Mouse (Mus musculus): Measurements from ENCODE around the gene Pomt2. TPM values are rescaled to one million over a fixed set of nuclear protein-coding genes. Genes with fewer than 3 reads are reported as not detected.
"Not testable (repeated sequence)": the region's sequence is repeated elsewhere in the genome, so short reads cannot be mapped to it uniquely, and the experiment has no call there.

Pomt2 gene
- polyA plus RNA-seq, 1 experiment from 2014 or later: 13.4 TPM

DNA sequence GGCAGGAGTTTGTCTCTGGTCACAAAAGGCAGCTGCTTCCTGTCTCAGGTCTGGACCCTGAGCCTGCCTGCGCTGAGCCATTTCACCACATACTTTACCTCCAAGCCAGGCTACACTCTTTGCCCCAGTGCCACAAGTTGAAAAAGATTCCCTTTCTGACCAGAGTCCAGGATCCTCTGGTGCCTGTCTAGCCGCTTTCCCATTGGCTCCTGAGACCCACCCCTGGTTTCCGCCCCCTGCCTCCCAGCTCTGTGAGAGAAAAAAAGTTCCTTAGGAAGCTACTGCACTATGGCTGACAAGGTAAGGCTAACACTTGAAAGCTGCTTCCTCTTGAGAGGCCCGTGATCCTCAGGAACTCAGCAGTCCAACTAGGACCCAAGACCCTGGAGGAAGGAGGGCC is 9.6 kb upstream of the Pomt2 start:
- Histone ChIP-seq H3K9me3 (ENCODE audit: control insufficient read depth, low read length) (no peaks in the 10 kb centered on the region), H3K4me1 (replicated peaks; ENCODE audit: control insufficient read depth, insufficient read depth, low read length) (no peaks in the 10 kb centered on the region), H3K27me3 (replicated peaks; ENCODE audit: control insufficient read depth, insufficient read depth, low read length) (no peaks in the 10 kb centered on the region), H3K9ac (replicated peaks; ENCODE audit: low read depth, low read length) (no peak overlapping the region), H3K4me3 (replicated peaks; ENCODE audit: low read length) (no peak overlapping the region), H3K36me3 (ENCODE audit: control insufficient read depth, insufficient read depth) (no peaks in the 10 kb centered on the region), H3K27ac (ENCODE audit: low read length) (no peak overlapping the region), H3K4me2 (ENCODE audit: low read length) (no peak overlapping the region)
- WGBS: 61% methylated on average over 4 of the region's 4 CpGs
- no peak for ATAC-seq

DNA sequence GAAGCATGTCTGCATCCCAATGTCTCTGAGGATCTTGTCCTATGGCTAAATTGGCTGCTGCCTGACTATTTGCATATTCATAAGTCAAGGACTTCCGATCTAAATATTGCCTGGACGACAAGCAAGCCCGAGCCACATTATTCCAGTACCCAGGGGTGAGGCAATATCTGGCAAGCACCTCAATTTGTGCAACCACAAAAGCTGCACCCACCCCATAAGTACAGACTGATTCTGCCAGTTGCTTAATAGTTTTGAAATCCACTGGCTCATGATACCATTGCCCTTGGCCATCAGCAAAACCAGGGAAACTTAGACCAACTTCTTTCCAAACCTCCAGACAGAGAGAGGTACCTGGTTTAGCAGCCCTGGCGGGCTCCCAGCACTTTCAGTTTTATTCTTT is 6.7 kb upstream of the Pomt2 start:
- H3K4me2 ChIP-seq (ENCODE audit: low read length); H3K4me3 ChIP-seq (replicated peaks; ENCODE audit: low read length); H3K36me3 ChIP-seq (ENCODE audit: control insufficient read depth, insufficient read depth); H3K9me3 ChIP-seq (ENCODE audit: control insufficient read depth, low read length); ATAC-seq; H3K27me3 ChIP-seq (replicated peaks; ENCODE audit: control insufficient read depth, insufficient read depth, low read length); H3K4me1 ChIP-seq (replicated peaks; ENCODE audit: control insufficient read depth, insufficient read depth, low read length); H3K9ac ChIP-seq (replicated peaks; ENCODE audit: low read depth, low read length); H3K27ac ChIP-seq (ENCODE audit: low read length): not testable (repeated sequence)
- WGBS: 76% methylated on average over 4 of the region's 4 CpGs

DNA sequence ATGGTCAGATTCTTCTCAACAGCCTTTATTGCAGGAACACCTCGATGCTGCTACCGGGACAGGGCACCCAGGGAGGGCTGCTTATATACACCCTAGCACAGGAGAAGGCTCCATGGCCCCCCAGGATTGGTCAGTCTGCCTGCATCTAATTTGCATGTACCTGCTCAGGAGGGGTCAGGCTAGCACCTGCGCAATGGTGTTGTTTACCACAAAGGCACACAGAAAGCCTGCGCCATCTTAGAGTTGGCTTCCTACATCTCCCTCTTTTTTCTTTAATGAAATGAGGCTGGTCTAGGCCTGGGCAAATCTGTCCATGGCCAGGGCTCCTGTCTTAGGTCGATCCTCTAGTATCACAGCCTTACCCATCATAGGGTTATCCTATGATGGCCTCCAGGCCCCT is 1.7 kb upstream of the Pomt2 start:
- Histone ChIP-seq H3K9ac (replicated peaks; ENCODE audit: low read depth, low read length) (no peak overlapping the region), H3K27me3 (replicated peaks; ENCODE audit: control insufficient read depth, insufficient read depth, low read length) (no peaks in the 10 kb centered on the region), H3K4me2 (ENCODE audit: low read length) (no peak overlapping the region), H3K27ac (ENCODE audit: low read length) (no peak overlapping the region), H3K36me3 (ENCODE audit: control insufficient read depth, insufficient read depth) (no peaks in the 10 kb centered on the region), H3K9me3 (ENCODE audit: control insufficient read depth, low read length) (no peaks in the 10 kb centered on the region), H3K4me3 (replicated peaks; ENCODE audit: low read length) (no peak overlapping the region), H3K4me1 (replicated peaks; ENCODE audit: control insufficient read depth, insufficient read depth, low read length) (peaks cover 14% of the 10 kb centered on the region)
- WGBS: 98% methylated on average over 5 of the region's 5 CpGs
- ATAC-seq: no peak

DNA sequence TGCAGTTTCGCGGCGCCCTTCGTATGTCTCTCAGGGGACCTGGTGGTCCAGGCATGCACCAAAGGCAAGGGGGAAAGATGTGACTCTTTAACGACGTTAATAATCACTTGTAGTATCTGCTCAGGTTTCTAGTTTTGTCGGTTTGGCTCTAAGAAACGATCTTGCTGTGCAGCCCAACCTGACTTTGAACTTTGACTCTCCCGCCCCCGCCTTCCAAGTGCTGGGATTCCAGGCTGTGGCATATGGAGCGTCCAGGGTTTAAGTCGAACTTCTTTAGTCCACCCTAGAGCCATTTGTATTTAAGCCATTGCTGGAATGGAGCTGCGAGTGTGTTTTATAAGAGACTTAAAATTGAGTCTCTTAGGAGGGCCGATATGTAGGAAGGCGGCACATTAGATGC is 368 bp upstream of the Pomt2 start:
- no peaks in the 10 kb centered on the region for H3K27me3 ChIP-seq (replicated peaks; ENCODE audit: control insufficient read depth, insufficient read depth, low read length)
- peak overlapping the region; percentile 97 for H3K27ac ChIP-seq (ENCODE audit: low read length)
- no peaks in the 10 kb centered on the region for H3K9me3 ChIP-seq (ENCODE audit: control insufficient read depth, low read length)
- ATAC-seq: no peak
- H3K36me3 ChIP-seq (ENCODE audit: control insufficient read depth, insufficient read depth): no peaks in the 10 kb centered on the region
- H3K9ac ChIP-seq (replicated peaks; ENCODE audit: low read depth, low read length): peak overlapping the region; percentile 92
- 15% methylated on average over 15 of the region's 15 CpGs for WGBS
- peaks cover 14% of the 10 kb centered on the region for H3K4me1 ChIP-seq (replicated peaks; ENCODE audit: control insufficient read depth, insufficient read depth, low read length)
- peak overlapping the region; percentile 86 for H3K4me3 ChIP-seq (replicated peaks; ENCODE audit: low read length)
- peak overlapping the region; percentile 63 for H3K4me2 ChIP-seq (ENCODE audit: low read length)

DNA sequence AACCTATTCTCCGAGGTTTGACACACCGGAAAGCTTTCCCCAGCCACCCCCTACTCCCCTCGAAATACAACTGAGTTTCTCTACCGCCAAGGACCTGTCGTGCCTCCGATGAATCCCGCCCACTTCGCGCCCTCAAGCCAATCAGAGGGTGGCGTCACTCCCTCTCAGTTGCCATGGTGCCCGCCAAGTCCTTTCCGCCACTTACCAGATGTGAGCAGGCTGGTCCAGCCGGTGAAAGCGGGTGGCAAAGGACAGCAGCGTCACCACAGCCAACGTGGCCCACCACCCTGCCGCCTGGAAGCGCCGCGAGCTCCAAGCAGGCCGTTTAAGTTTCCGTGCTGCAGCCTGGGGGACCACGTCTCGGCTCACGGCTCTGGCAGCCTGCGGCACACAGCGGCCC is 802 bp downstream of the Pomt2 start, which contains the start of gene Gstz1:
Gstz1 (plus strand) TSS at position 200 of the 400 bp plus-strand sequence.
- under 1% methylated on average over 27 of the region's 27 CpGs for WGBS
- no peaks in the 10 kb centered on the region for H3K27me3 ChIP-seq (replicated peaks; ENCODE audit: control insufficient read depth, insufficient read depth, low read length)

DNA sequence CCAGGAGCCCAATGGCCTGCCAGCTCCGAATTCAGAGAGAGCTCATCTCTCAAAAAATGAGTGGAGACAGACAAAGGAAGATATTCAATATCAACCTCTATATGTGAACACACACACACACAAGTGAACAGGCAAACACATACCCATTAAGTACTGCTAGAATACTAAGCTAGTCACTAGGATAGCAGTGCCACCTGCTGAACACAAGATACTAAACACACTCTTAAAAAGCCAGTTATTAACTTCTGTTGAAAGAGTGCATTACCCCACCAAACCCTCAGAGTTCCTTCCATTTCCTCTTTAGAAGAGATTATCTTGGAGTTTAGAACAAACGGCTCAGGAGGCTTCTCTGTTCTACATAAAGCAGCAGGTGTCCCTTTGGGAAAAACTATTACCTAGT is 5.6 kb downstream of the Pomt2 start:
- Histone ChIP-seq H3K4me3 (replicated peaks; ENCODE audit: low read length) (no peak overlapping the region), H3K36me3 (ENCODE audit: control insufficient read depth, insufficient read depth) (no peaks in the 10 kb centered on the region), H3K9ac (replicated peaks; ENCODE audit: low read depth, low read length) (no peak overlapping the region), H3K9me3 (ENCODE audit: control insufficient read depth, low read length) (no peaks in the 10 kb centered on the region), H3K4me1 (replicated peaks; ENCODE audit: control insufficient read depth, insufficient read depth, low read length) (peaks cover 15% of the 10 kb centered on the region), H3K27me3 (replicated peaks; ENCODE audit: control insufficient read depth, insufficient read depth, low read length) (no peaks in the 10 kb centered on the region), H3K27ac (ENCODE audit: low read length) (no peak overlapping the region), H3K4me2 (ENCODE audit: low read length) (no peak overlapping the region)
- WGBS: 75% methylated on average over 2 of the region's 2 CpGs
- no peak for ATAC-seq

More for the DNA sequence above, 802 bp downstream of the Pomt2 start, which contains the start of gene Gstz1:
- Histone ChIP-seq H3K4me3 (replicated peaks; ENCODE audit: low read length) (peak within 1 kb of the TSS; percentile 86), H3K9me3 (ENCODE audit: control insufficient read depth, low read length) (no peaks in the 10 kb centered on the region), H3K27ac (ENCODE audit: low read length) (peak within 1 kb of the TSS; percentile 97), H3K4me1 (replicated peaks; ENCODE audit: control insufficient read depth, insufficient read depth, low read length) (peaks cover 14% of the 10 kb centered on the region), H3K9ac (replicated peaks; ENCODE audit: low read depth, low read length) (peak within 1 kb of the TSS; percentile 92), H3K4me2 (ENCODE audit: low read length) (peak within 1 kb of the TSS; percentile 72), H3K36me3 (ENCODE audit: control insufficient read depth, insufficient read depth) (no peaks in the 10 kb centered on the region)
- peak; percentile 85 for ATAC-seq

DNA sequence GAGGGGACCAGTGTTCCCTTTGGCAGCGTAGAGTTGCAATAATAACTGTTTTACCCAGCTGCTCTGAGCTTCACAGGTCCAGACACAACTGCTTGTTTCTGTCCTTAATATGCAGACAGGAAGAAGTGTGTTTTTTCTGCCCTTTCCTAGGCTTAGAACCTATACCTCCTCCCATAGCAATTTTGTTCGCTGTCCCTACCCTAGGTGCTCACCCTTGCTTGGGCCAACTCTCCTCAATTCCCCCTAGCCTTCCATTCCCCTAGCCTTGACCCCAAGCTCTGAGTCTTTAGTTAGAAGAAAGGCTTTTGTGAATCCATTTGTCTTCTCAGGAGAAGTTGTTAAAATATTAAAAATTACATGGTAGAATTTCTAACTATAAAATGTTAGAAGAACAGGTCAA is 9.0 kb downstream of the Pomt2 start:
- Histone ChIP-seq H3K36me3 (ENCODE audit: control insufficient read depth, insufficient read depth) (no peaks in the 10 kb centered on the region), H3K27ac (ENCODE audit: low read length) (no peak overlapping the region), H3K4me1 (replicated peaks; ENCODE audit: control insufficient read depth, insufficient read depth, low read length) (0 out of 2 replicates have a peak, but pooled peaks cover 7% of the 10 kb centered on the region), H3K4me3 (replicated peaks; ENCODE audit: low read length) (no peak overlapping the region), H3K4me2 (ENCODE audit: low read length) (no peak overlapping the region), H3K9ac (replicated peaks; ENCODE audit: low read depth, low read length) (no peak overlapping the region), H3K9me3 (ENCODE audit: control insufficient read depth, low read length) (no peaks in the 10 kb centered on the region), H3K27me3 (replicated peaks; ENCODE audit: control insufficient read depth, insufficient read depth, low read length) (no peaks in the 10 kb centered on the region)
- no peak for ATAC-seq
- WGBS: 53% methylated on average over 2 of the region's 2 CpGs

DNA sequence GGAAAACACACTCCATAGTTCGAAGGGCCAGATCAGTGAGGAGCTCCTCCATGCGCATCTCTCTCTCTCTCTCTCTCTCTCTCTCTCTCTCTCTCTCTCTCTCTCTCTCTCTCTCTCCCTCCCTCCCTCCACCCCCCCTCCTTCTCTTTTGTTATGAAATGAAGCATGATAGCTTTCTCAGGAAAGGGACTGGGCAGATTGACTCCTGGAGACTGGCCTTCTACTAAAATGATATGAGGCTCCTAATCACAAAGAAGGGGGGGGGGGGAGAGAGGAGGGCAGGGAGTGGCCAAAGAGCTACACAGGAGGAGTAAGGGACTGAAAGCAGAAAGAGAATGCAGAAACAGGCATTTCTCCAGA is 9.4 kb downstream of the Pomt2 start:
- Histone ChIP-seq H3K9me3 (ENCODE audit: control insufficient read depth, low read length) (no peaks in the 10 kb centered on the region), H3K9ac (replicated peaks; ENCODE audit: low read depth, low read length) (no peak overlapping the region), H3K4me1 (replicated peaks; ENCODE audit: control insufficient read depth, insufficient read depth, low read length) (0 out of 2 replicates have a peak, but pooled peaks cover 7% of the 10 kb centered on the region), H3K27me3 (replicated peaks; ENCODE audit: control insufficient read depth, insufficient read depth, low read length) (no peaks in the 10 kb centered on the region), H3K4me3 (replicated peaks; ENCODE audit: low read length) (no peak overlapping the region), H3K36me3 (ENCODE audit: control insufficient read depth, insufficient read depth) (no peaks in the 10 kb centered on the region), H3K27ac (ENCODE audit: low read length) (no peak overlapping the region), H3K4me2 (ENCODE audit: low read length) (no peak overlapping the region)
- no peak for ATAC-seq
- 32% methylated on average over 2 of the region's 2 CpGs for WGBS

DNA sequence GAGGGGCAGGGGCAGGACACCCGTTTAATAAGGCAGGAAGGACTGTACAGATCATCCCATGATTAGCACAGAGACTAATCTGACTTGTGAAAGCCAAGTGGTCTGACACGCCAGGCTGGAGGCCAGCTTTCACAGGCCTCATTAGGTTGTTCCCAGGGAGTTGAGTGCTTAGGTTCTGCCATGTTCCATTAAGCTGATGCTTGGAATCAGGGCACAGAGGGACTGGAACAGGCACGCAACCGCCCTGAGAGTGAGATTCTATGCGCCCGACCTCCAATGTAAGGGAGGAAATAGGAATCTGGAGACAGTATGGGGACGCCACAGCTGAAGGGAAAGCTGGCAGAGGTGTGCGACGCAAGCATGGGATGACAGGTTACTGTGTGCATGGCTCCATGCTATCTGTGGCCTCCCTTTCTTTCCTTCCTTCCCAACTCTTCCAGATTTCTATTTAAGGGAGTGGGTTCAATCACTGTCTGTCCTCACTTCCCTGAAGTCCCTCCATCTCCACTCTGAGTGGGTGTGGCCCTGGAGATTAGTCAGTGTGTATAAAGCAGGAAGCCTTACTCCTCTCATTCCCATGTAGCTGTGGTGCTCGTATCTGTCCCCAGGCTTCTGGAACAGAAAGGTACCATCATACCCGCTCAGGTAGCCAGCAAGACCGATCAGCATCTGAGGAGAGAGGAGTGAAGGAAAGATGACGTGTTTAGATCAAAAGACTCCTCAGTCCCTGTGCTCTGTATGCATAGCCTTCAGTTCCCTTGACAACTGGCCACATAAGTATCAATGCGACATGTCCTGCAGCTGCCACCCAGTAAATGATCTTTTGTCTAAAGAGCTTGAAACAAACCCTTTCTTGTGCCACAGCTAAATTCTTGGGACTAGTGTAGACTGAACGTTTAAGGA is 10.1 kb downstream of the Pomt2 start:
- Histone ChIP-seq H3K9me3 (ENCODE audit: control insufficient read depth, low read length) (no peaks in the 10 kb centered on the region), H3K36me3 (ENCODE audit: control insufficient read depth, insufficient read depth) (no peaks in the 10 kb centered on the region), H3K27ac (ENCODE audit: low read length) (no peak overlapping the region), H3K4me1 (replicated peaks; ENCODE audit: control insufficient read depth, insufficient read depth, low read length) (0 out of 2 replicates have a peak, but pooled peaks cover 7% of the 10 kb centered on the region), H3K4me2 (ENCODE audit: low read length) (no peak overlapping the region), H3K4me3 (replicated peaks; ENCODE audit: low read length) (no peak overlapping the region), H3K27me3 (replicated peaks; ENCODE audit: control insufficient read depth, insufficient read depth, low read length) (no peaks in the 10 kb centered on the region), H3K9ac (replicated peaks; ENCODE audit: low read depth, low read length) (no peak overlapping the region)
- ATAC-seq: peak; percentile 47
- 59% methylated on average over 15 of the region's 15 CpGs for WGBS

All from forebrain, embryonic 16.5 days (tissue).